Mouse (Mus musculus) embryo, embryonic 11.5 days (tissue): ENCODE results near the gene Gpr12.
"Not testable (repeated sequence)": the region's sequence is repeated elsewhere in the genome, so short reads cannot be mapped to it uniquely, and the experiment has no call there.

ENCODE experiments used
- DNase-seq: peaks from one replicate; pipeline ENCODE4 v3.0.0-alpha.2; 2012; ENCODE audit warnings: low read depth, low spot score

The Gpr12 gene

DNA sequence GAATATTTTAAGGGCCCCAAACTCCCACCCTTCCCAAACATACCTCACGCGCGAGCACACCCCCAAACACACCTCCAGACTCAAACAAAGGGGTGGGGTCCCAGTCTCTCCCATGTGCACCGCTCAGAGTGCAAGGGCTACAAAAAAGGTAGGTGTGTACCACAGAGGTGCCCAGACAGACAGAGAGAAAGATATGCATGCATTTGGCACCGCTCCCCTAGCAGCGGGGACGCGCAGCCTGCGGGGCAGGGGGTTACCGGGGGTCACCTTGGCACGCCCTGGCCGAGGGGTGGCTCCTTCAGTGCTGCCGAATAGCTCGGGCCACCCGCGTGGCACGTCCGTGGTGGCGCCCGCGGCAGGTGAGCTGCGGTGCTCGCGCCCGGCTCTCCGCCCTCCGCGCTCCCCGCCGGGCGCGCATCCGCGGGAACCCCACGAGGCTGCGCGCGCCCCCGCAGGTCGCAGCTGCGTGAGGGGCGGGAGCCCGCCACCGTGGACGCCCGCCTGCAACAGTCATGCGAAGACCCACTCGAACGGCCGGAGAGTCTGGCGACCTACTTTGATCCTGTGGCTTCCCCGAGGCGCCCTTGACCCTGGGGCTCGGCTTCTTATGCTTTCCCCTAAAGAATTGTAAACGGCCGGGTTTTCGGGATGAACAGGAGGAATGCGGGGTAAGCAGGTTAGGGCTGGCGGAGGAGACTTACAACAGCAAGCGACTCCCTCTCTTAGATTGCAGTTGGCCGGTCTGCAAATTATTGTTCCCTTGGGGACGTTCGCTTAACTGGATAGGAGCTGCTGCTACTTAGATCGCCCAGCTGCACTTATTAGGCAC, at the start of gene Gpr12:
Gene Gpr12 (minus strand): TSS at position 762 of the 829 bp plus-strand sequence.
- DNase-seq = peak; percentile 42

DNA sequence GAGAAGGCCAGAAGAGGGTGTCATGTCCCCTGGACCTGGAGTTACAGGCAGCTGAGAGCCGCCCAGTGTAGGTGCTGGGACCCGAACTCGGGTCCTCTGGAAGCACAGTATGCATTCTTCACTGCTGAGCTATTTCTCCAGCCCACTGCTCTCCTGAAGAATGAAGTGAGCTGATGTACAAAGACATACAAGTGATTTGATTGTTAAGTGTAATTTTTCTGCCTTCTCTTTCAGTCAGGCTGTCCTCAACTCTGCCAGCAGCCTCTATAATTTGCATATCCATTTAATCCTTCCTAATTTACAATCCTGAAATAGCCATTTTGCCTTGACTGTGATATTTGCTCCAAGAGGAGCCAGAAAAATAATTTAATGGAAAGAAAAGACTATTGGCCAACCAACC, 46.6 kb upstream of the Gpr12 start:
- no peak for DNase-seq

DNA sequence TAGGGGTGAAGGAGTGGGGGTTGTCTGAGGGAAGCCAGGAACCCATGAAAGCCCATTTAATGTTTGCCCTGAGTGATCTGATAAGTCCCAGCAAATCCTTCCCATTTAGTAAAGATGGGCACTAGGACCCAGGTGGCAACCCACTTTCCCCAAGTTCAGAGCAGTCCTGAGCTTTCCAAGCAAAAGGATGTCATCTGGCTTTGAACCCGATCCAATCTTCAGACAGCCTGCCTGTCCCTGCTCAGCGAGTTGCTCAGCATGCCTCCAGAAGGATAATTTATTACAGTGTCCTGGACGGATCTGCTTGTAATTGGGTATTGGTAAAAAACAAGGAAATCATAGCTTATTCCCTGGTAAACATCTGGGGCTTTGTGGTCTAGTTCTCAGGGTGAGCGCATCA, 45.9 kb upstream of the Gpr12 start:
- DNase-seq = no peak

DNA sequence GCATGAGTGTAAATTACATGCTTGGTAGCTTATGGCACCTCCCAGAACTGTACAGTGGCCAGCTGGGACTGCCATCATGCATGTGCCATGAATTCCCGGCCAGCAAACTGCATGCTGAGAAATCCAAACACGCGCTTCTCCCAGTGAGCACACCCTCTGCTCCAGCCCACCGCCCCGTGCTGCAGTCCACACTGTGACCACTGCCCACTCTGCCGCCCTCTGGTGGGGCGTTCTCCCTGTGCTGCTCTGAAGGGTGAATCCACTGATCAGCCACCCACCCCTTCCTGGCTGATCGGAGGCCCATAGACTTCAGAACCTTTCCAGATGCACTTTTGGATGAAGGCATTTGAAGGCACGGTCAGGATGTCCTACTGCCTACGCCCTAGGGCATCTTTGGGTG, 44.6 kb upstream of the Gpr12 start:
- DNase-seq = no peak

DNA sequence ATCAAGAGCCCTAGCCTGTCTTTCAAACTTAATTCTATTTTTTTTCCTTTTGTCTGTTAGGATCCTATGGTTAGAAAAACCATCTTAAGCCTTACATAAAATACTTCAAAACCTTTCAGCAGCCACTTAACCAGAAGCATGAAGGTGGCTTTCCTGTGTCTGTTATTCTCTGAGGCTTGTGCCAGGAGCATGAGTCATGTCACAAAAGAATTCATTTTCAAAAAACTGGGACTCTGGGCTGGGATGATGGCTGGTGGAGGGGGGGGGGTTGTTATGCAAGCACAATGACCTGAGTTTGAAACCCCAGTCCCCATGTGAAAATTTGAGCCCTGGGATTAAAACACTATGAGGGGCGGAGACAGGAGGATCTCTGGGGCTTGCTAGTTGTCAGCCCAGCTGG, 43.8 kb upstream of the Gpr12 start:
- no peak for DNase-seq

DNA sequence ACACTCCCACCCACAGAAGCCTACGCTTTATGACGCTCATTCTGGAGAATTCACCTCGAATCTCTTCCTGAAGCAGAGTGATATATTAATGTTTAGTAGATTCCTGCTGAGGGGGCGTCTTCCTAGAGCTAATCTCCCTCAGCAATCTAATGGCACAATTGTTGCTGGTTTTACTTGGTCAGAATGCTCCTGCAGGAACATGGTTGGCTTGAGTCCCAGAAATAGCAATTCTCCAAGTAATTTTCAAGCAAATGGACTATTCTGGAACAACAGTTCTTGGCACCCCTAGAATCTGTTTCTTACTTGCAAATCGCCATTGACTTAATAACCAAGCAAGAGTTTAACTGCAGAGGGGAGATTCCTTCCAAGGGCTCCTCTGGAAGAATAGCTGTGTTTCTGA, 42.9 kb upstream of the Gpr12 start:
- no peak for DNase-seq

- DNase-seq = no peak
These were observed 40.7 kb upstream of the Gpr12 start for GRCm38 (mm10) chr5:146625635-146626311.

DNA sequence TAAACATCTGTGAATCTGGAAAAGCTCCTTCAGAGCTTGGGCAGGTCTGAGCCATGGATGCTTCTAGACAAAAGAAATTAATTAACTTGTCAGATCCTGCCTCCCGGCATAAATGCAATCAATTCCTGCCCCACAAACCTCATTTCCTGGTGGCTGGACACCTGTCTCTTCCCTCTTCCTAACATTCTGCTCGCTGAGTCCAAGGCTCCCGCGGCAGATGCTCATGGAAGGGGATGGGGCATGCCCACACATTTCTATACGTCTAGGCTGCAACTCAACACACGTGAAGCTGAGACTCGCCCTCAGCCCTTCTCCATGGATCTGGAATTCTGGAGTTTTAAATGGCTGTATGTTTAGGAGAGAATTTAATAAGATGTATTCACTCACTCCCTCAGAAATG, 26.8 kb upstream of the Gpr12 start:
- DNase-seq = no peak

GRCm38 (mm10) chr5:146611009-146611408, 26.0 kb upstream of the Gpr12 start:
- DNase-seq = no peak

GRCm38 (mm10) chr5:146609646-146610045, 24.6 kb upstream of the Gpr12 start:
- DNase-seq = no peak

GRCm38 (mm10) chr5:146607816-146608215, 22.8 kb upstream of the Gpr12 start:
- DNase-seq = no peak

DNA sequence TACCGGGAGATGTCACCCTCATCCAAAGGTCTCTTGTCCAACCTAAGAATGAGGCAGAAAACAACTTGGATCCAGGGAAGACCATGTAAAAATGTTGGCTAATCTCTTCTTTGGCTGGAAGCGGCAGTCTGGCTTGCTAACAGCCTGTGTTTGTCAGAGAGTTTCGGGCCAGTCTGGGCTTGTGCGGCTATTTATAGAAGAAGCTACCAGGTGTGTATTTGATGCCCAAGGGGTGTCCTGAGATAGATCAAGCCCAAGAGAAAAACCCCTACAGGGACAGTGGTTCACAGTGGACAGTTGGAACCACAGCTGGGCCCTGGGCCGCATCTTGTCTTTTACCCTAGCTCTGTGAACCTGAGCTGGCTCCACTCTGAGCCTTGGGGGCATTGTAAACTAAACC, 21.9 kb upstream of the Gpr12 start:
- no peak for DNase-seq

GRCm38 (mm10) chr5:146606221-146606620, 21.2 kb upstream of the Gpr12 start:
- DNase-seq = no peak

DNA sequence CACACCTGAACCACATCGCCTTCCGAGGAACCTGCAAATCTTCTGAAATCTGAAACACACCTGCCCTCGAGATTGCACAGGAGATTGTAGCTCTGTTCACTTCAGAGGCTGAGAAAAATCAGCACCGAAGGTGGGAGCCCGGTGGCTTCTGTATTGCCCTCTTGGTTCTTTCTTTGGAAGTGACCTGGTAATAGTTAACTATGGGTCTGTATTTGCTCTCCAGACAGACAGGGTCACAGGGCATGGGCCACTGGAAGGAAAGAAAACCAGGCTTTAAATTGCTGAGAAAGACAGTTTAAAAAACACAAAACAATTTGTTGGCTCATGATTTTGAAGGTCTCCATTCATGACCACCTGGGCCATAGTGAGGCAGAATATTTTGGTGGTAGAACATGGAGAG, 14.9 kb upstream of the Gpr12 start:
- no peak for DNase-seq

DNA sequence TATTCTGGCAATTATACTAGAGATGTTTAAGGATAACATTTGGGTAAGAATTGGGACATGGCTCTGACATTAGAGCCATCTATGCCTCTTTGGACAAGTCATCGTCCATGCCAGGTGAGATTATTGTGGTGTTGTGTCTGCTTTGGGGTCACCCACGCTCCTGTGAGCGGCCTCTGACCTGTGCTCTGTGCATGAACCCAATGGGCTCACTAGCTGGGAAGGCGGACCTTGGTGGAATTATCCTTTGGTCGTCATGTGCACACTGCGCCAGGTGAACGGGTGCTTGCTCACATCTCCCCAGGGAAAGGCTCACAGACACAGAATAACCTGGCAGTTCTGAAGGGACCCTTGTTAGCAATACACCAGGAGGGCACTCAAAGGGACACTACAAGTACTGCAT, 14.2 kb upstream of the Gpr12 start:
- DNase-seq = not testable (repeated sequence)

DNA sequence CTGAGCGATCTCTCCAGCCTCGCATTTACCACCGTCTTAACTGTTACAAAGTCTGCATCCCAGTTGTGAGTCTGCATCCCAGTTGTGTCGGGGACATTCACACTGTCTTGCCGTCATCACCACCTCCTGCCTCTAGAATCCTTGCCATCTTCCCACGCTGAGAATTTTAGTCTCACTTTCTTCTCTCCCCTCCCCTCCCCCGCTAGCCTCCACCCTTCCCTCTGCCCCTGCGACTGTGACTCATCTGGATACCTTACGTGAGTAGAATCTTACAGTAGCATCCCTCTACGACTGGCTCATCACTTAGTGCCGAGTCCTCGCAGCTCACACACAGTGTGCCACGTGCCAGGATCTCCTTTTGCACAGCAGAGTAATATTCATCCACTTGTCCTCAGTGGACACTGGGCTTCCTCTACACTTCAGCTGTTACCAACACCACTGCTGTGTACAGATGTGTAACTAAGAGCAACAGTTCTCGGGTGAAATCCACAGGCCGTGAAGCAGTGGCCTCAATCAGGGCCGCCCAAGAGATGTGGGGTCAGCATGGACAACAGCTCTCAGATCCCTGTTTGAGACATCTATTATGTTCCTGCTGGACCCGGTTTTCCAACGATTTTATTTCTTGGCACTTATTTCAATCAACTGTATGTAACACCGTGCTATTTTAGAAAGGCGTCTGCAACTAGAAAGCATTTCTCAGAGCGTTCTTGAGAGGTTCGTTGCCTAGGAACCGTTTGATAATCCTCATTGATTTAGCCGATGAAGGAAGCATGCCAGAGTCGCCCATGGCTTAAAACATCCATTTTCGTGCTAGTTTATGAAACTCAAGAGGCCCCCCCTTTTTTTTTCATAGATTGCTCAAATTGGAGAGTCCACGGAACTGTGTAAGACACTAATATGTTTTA, 13.4 kb upstream of the Gpr12 start:
- no peak for DNase-seq

- DNase-seq = no peak
These were observed 12.4 kb upstream of the Gpr12 start for GRCm38 (mm10) chr5:146597503-146597874.

DNA sequence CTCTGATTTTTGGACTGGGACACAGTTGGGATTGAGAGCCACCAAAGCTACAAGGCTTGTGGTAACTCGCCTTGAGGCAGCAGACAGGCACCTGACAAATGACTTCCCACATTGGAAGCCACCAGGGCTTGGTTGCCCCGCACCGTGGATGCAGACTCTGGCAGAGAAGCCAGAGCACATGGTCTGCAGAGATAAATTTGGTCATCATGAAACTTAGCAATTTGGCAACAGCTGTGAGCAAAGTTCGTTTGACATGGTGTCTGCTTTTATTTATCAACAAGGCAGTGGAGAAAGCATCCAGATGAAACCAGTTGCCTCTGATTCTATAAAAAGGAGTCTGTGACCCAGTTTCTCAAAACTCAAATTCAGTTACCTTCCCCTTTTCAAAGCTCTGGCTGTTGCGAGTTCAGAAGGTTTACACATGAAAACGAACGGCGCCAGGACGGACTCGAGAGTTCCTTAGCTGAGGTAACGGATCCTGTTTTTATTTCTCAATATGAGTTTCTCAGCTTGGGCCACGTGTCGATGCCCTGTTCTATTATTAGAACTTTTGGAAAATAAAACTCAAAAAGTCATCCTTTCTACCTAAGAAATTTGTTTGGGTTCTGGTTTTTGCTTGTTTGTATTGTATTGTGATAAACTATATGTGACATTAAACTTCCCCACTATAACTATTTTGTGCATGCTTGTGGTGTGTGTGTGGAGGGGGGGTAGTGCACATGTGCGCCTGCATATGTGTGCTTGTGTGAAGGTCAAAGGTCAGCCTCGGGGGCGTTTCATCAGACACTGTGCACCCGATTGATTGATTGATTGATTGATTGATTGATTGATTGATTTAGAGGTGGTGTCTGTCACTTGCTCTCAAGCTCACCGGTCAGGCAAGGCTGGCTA, 11.8 kb upstream of the Gpr12 start:
- no peak for DNase-seq

GRCm38 (mm10) chr5:146592580-146592979, 7.5 kb upstream of the Gpr12 start:
- no peak for DNase-seq

GRCm38 (mm10) chr5:146591636-146592035, 6.6 kb upstream of the Gpr12 start:
- no peak for DNase-seq

DNA sequence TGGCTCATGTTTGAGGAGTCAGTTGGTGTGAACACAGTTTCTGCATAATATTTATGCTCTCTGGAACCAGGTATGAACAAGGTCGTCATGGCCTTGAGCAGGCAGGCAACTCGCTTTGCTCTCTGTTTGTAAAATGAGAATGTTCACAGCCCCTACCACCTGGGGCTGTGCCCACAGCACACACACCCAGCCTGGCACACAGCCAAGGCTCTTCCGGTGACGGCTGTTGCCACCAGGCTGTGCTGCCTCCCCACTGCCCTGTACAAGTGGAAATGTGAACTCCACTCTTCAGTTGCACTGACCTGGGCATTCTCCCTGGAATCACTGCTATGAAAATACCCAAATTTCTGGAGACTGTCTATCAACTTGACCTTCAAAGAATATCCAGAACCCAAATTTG, 5.9 kb upstream of the Gpr12 start:
- DNase-seq = no peak
